Mouse (Mus musculus): ENCODE data around the gene Trim71. TPM values are rescaled to one million over a fixed set of nuclear protein-coding genes. Genes with fewer than 3 reads are reported as not detected.
A peak's percentile ranks its signal among the peaks of the same experiment; 100 is the strongest.

Trim71 gene
- total RNA-seq, 1 experiment, result 141 TPM

- Histone ChIP-seq H3K4me3 (ENCODE audit: insufficient read depth in 1 of 2, low read depth in 1 of 2, low read length in 2 of 2, poor library complexity in 1 of 2, severe bottlenecking in 1 of 2) (peak overlapping the region in 1 of 2 experiments; percentile 35; a peak in 2 of 4 replicates), H3K27ac (ENCODE audit: insufficient read depth, low read depth, low read length, poor library complexity, severe bottlenecking) (no peak overlapping the region), H3K9ac (ENCODE audit: insufficient read depth, low read depth, low read length, poor library complexity, severe bottlenecking) (0 out of 2 replicates have a peak overlapping the region, but pooled peaks have one; percentile 4), H3K36me3 (ENCODE audit: control insufficient read depth, insufficient read depth, low read length, poor library complexity, severe bottlenecking) (no peaks in the 10 kb centered on the region), H3K4me1 (ENCODE audit: control insufficient read depth in 2 of 2, insufficient read depth in 2 of 2, low read length in 2 of 2, poor library complexity in 1 of 2) (peaks cover 5 to 21% of the 10 kb centered on the region in 2 experiments), H3K9me3 (ENCODE audit: control insufficient read depth, insufficient read depth, low read depth, low read length) (no peaks in the 10 kb centered on the region)
- in situ Hi-C loops (cut with MboI; ENCODE audit: low sequenced_read_pairs in 2 of 2, unreplicated experiment in 2 of 2), result loop anchor here in 1 of 2 experiments (25.0 kb wide), 1 partner anchor 172 kb away; no protein-coding TSS in a partner anchor
- DNase-seq (ENCODE audit: low read depth, low spot score), result no peak
- TF ChIP-seq HCFC1 (IDR thresholded peaks at IDR 0.05; ENCODE audit: borderline replicate concordance, insufficient read depth, low read length), result no peak
Observed at GRCm38 (mm10) chr9:114484771-114485170, 79.4 kb downstream of the Trim71 start.

GRCm38 (mm10) chr9:114480940-114481339 is 83.2 kb downstream of the Trim71 start:
- in situ Hi-C loops (cut with MboI; ENCODE audit: low sequenced_read_pairs in 2 of 2, unreplicated experiment in 2 of 2), result loop anchor here in 1 of 2 experiments (25.0 kb wide), 1 partner anchor 169 kb away; no protein-coding TSS in a partner anchor
- H3K9ac ChIP-seq (ENCODE audit: insufficient read depth, low read depth, low read length, poor library complexity, severe bottlenecking), result no peak overlapping the region
- no peak for DNase-seq (ENCODE audit: low read depth, low spot score)

GRCm38 (mm10) chr9:114477019-114477418 is 87.2 kb downstream of the Trim71 start:
- H3K9me3 ChIP-seq (ENCODE audit: control insufficient read depth, insufficient read depth, low read depth, low read length), result no peaks in the 10 kb centered on the region
- H3K27ac ChIP-seq (ENCODE audit: insufficient read depth, low read depth, low read length, poor library complexity, severe bottlenecking), result no peak overlapping the region
- in situ Hi-C loops (cut with MboI; ENCODE audit: low sequenced_read_pairs in 2 of 2, unreplicated experiment in 2 of 2), result loop anchor here in 1 of 2 experiments (25.0 kb wide), 1 partner anchor 165 kb away; no protein-coding TSS in a partner anchor
- H3K4me1 ChIP-seq (ENCODE audit: control insufficient read depth in 2 of 2, insufficient read depth in 2 of 2, low read length in 2 of 2, poor library complexity in 1 of 2), result peaks cover 0 to 3% of the 10 kb centered on the region in 2 experiments; a peak in 1 of 4 replicates
- peaks cover 2% of the 10 kb centered on the region; the same call in 1 of the 2 replicates for H3K36me3 ChIP-seq (ENCODE audit: control insufficient read depth, insufficient read depth, low read length, poor library complexity, severe bottlenecking)
- no peak for DNase-seq (ENCODE audit: low read depth, low spot score)
- no peak for TF ChIP-seq MAFK (IDR thresholded peaks at IDR 0.05; ENCODE audit: insufficient read depth, low read depth, low read length)
- no peak for TF ChIP-seq HCFC1 (IDR thresholded peaks at IDR 0.05; ENCODE audit: borderline replicate concordance, insufficient read depth, low read length)
- no peak for TF ChIP-seq ZNF384 (IDR thresholded peaks at IDR 0.05; ENCODE audit: low read depth, low read length)
- TF ChIP-seq CHD2 (IDR thresholded peaks at IDR 0.05; ENCODE audit: low read depth, low read length), result no peak
- no peak for TF ChIP-seq ZC3H11A (IDR thresholded peaks at IDR 0.05; ENCODE audit: borderline replicate concordance, low read depth, low read length)
- no peak overlapping the region for H3K4me3 ChIP-seq (ENCODE audit: insufficient read depth in 1 of 2, low read depth in 1 of 2, low read length in 2 of 2, poor library complexity in 1 of 2, severe bottlenecking in 1 of 2)
- no peak overlapping the region for H3K9ac ChIP-seq (ENCODE audit: insufficient read depth, low read depth, low read length, poor library complexity, severe bottlenecking)

More at GRCm38 (mm10) chr9:114480940-114481339, 83.2 kb downstream of the Trim71 start:
- H3K9me3 ChIP-seq (ENCODE audit: control insufficient read depth, insufficient read depth, low read depth, low read length), result no peaks in the 10 kb centered on the region
- TF ChIP-seq MAFK (IDR thresholded peaks at IDR 0.05; ENCODE audit: insufficient read depth, low read depth, low read length) (no peak), CHD2 (IDR thresholded peaks at IDR 0.05; ENCODE audit: low read depth, low read length) (no peak), ZNF384 (IDR thresholded peaks at IDR 0.05; ENCODE audit: low read depth, low read length) (no peak), ZC3H11A (IDR thresholded peaks at IDR 0.05; ENCODE audit: borderline replicate concordance, low read depth, low read length) (no peak)
- H3K36me3 ChIP-seq (ENCODE audit: control insufficient read depth, insufficient read depth, low read length, poor library complexity, severe bottlenecking), result no peaks in the 10 kb centered on the region
- no peak overlapping the region for H3K4me3 ChIP-seq (ENCODE audit: insufficient read depth in 1 of 2, low read depth in 1 of 2, low read length in 2 of 2, poor library complexity in 1 of 2, severe bottlenecking in 1 of 2)
- H3K27ac ChIP-seq (ENCODE audit: insufficient read depth, low read depth, low read length, poor library complexity, severe bottlenecking), result no peak overlapping the region
- H3K4me1 ChIP-seq (ENCODE audit: control insufficient read depth in 2 of 2, insufficient read depth in 2 of 2, low read length in 2 of 2, poor library complexity in 1 of 2), result peaks cover 0 to 11% of the 10 kb centered on the region in 2 experiments; a peak in 1 of 4 replicates

GRCm38 (mm10) chr9:114471892-114472291 is 92.3 kb downstream of the Trim71 start:
- Histone ChIP-seq H3K36me3 (ENCODE audit: control insufficient read depth, insufficient read depth, low read length, poor library complexity, severe bottlenecking) (peaks cover 2% of the 10 kb centered on the region; the same call in 1 of the 2 replicates), H3K9me3 (ENCODE audit: control insufficient read depth, insufficient read depth, low read depth, low read length) (no peaks in the 10 kb centered on the region), H3K4me3 (ENCODE audit: insufficient read depth in 1 of 2, low read depth in 1 of 2, low read length in 2 of 2, poor library complexity in 1 of 2, severe bottlenecking in 1 of 2) (no peak overlapping the region), H3K27ac (ENCODE audit: insufficient read depth, low read depth, low read length, poor library complexity, severe bottlenecking) (no peak overlapping the region), H3K4me1 (ENCODE audit: control insufficient read depth in 2 of 2, insufficient read depth in 2 of 2, low read length in 2 of 2, poor library complexity in 1 of 2) (peaks cover 0 to 3% of the 10 kb centered on the region in 2 experiments; a peak in 1 of 4 replicates), H3K9ac (ENCODE audit: insufficient read depth, low read depth, low read length, poor library complexity, severe bottlenecking) (no peak overlapping the region)
- in situ Hi-C loops (cut with MboI; ENCODE audit: low sequenced_read_pairs in 2 of 2, unreplicated experiment in 2 of 2), result no loop called here
- no peak for DNase-seq (ENCODE audit: low read depth, low spot score)
- TF ChIP-seq MAFK (IDR thresholded peaks at IDR 0.05; ENCODE audit: insufficient read depth, low read depth, low read length) (no peak), ZC3H11A (IDR thresholded peaks at IDR 0.05; ENCODE audit: borderline replicate concordance, low read depth, low read length) (no peak), HCFC1 (IDR thresholded peaks at IDR 0.05; ENCODE audit: borderline replicate concordance, insufficient read depth, low read length) (no peak), ZNF384 (IDR thresholded peaks at IDR 0.05; ENCODE audit: low read depth, low read length) (no peak), CHD2 (IDR thresholded peaks at IDR 0.05; ENCODE audit: low read depth, low read length) (no peak)

- H3K9ac ChIP-seq (ENCODE audit: insufficient read depth, low read depth, low read length, poor library complexity, severe bottlenecking), result no peak overlapping the region
- no peak for TF ChIP-seq ZNF384 (IDR thresholded peaks at IDR 0.05; ENCODE audit: low read depth, low read length)
- TF ChIP-seq CHD2 (IDR thresholded peaks at IDR 0.05; ENCODE audit: low read depth, low read length), result no peak
- TF ChIP-seq ZC3H11A (IDR thresholded peaks at IDR 0.05; ENCODE audit: borderline replicate concordance, low read depth, low read length), result no peak
Observed at GRCm38 (mm10) chr9:114468701-114469100, 95.5 kb downstream of the Trim71 start.

More at GRCm38 (mm10) chr9:114468701-114469100, 95.5 kb downstream of the Trim71 start:
- no peaks in the 10 kb centered on the region for H3K9me3 ChIP-seq (ENCODE audit: control insufficient read depth, insufficient read depth, low read depth, low read length)
- in situ Hi-C loops (cut with MboI; ENCODE audit: low sequenced_read_pairs in 2 of 2, unreplicated experiment in 2 of 2), result no loop called here
- DNase-seq (ENCODE audit: low read depth, low spot score), result no peak
- H3K36me3 ChIP-seq (ENCODE audit: control insufficient read depth, insufficient read depth, low read length, poor library complexity, severe bottlenecking), result peaks cover 17% of the 10 kb centered on the region
- H3K4me3 ChIP-seq (ENCODE audit: insufficient read depth in 1 of 2, low read depth in 1 of 2, low read length in 2 of 2, poor library complexity in 1 of 2, severe bottlenecking in 1 of 2), result no peak overlapping the region
- H3K27ac ChIP-seq (ENCODE audit: insufficient read depth, low read depth, low read length, poor library complexity, severe bottlenecking), result no peak overlapping the region
- H3K4me1 ChIP-seq (ENCODE audit: control insufficient read depth in 2 of 2, insufficient read depth in 2 of 2, low read length in 2 of 2, poor library complexity in 1 of 2), result peaks cover 0 to 3% of the 10 kb centered on the region in 2 experiments; a peak in 1 of 4 replicates

All from ES-E14 (cell line).